Mouse (Mus musculus): ENCODE data around the gene Map4k3. TPM values are rescaled to one million over a fixed set of nuclear protein-coding genes. Genes with fewer than 3 reads are reported as not detected.
"Not testable (repeated sequence)": the region's sequence is repeated elsewhere in the genome, so short reads cannot be mapped to it uniquely, and the experiment has no call there.

The Map4k3 gene
- 10 to 100 TPM; 62.2 to 64.8 TPM for total RNA-seq (2021)
- long read RNA-seq, experiment 1, full-length matches to known transcripts = 63 of 97 reads
- long read RNA-seq, experiment 1, partial matches to known transcripts = 10 of 97 reads
- long read RNA-seq, experiment 1, other reads (novel, unspliced or antisense) = 24 of 97 reads
- long read RNA-seq, experiment 2, full-length matches to known transcripts = 40 of 61 reads
- long read RNA-seq, experiment 2, partial matches to known transcripts = 5 of 61 reads
- long read RNA-seq, experiment 2, other reads (novel, unspliced or antisense) = 16 of 61 reads

- intact Hi-C loops (cut with DNase I) = loop anchor here (5.0 kb wide), 1 partner anchor 74 kb away; no protein-coding TSS in a partner anchor
- peak; percentile 75 to 85 for DNase-seq (ENCODE audit: low spot score in 2 of 2)
Measured at GRCm38 (mm10) chr17:80728062-80728858, at the start of gene Map4k3. Gene Map4k3 (minus strand): TSS chr17:80728485.

DNA sequence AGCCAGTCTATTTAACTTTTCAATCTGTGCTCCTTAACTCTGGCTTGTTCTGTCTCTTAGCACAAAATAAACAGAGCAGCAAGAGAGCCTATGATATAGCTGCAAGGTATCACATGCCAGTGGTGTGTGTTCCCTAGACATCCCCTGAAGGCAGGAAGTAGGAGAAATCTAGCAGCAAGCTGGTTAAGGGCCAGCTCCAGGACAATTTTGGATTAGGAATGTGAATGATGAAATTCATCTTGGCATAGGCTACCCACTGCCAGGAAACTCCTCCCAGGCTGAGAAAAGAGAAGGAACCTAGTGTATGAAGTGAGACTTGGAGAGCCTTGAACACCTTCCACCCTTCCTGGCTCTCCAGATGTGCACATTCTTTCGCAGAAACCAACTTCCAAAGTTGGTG, 49.3 kb upstream of the Map4k3 start:
- no peak for DNase-seq (ENCODE audit: low spot score in 2 of 2)
- intact Hi-C loops (cut with DNase I) = loop anchor here (10.0 kb wide), 1 partner anchor 167 kb away; the partner anchor contains the start of gene Tmem178

GRCm38 (mm10) chr17:80775178-80775788, 47.0 kb upstream of the Map4k3 start:
- intact Hi-C loops (cut with DNase I) = loop anchor here (10.0 kb wide), 1 partner anchor 170 kb away; the partner anchor contains the start of gene Tmem178
- peak in 1 of 2 experiments; percentile 38 for DNase-seq (ENCODE audit: low spot score in 2 of 2)

DNA sequence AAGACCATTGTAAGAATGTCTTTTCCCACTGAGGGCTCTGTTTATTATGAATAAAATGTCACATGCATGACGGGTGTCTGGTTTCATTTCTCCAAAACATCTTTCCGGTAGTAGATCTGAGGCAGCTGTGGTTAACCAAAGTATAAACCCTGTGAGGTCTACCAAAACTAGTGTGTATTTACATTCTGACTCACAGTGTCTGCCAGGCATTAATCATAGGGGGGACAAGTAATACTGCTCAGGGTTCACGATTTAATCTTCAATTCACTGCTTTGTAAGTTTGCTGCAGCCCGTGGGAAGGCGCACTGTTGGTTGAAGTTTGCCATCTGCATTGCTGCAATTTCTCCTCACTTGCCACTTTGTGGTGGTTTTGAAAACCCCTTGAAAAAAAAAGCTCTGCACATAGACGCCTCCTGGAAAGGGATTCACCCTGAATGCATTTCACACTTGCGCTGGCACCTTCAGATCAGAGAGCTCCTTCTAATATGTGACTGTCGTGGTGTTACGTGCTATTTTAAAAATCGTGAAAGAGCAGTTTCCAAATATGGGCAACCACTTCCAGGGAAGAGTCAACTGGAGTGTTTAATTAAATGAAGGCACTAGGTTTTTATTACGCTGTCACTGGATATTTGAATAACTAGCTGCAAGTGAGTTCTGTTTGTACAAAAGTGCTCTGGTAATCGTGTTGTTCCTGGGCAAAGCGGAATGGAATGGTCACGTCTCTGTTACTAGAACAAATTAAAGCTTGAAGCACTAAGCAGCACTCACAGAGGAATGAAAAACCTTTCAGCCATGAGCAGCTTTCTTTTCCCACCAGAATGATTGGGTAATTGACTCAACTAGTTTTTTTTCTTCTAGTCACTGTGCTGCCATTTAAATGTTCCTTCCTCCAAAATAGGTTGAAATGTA, 44.5 kb upstream of the Map4k3 start:
- peak in 1 of 2 experiments; percentile 54 for DNase-seq (ENCODE audit: low spot score in 2 of 2)
- intact Hi-C loops (cut with DNase I) = loop anchor here (10.0 kb wide), 1 partner anchor 172 kb away; the partner anchor contains the start of gene Tmem178

- intact Hi-C loops (cut with DNase I) = loop anchor here (10.0 kb wide), 1 partner anchor 175 kb away; the partner anchor contains the start of gene Tmem178
- no peak for DNase-seq (ENCODE audit: low spot score in 2 of 2)
Measured at GRCm38 (mm10) chr17:80770065-80770464, 41.8 kb upstream of the Map4k3 start.

- intact Hi-C loops (cut with DNase I) = no loop called here
- no peak for DNase-seq (ENCODE audit: low spot score in 2 of 2)
Measured at GRCm38 (mm10) chr17:80765204-80765603, 36.9 kb upstream of the Map4k3 start.

- peak in 1 of 2 experiments; percentile 55 for DNase-seq (ENCODE audit: low spot score in 2 of 2)
- intact Hi-C loops (cut with DNase I) = loop anchor here (5.0 kb wide), 1 partner anchor 39 kb away; no protein-coding TSS in a partner anchor
Measured at GRCm38 (mm10) chr17:80763065-80763681, 34.9 kb upstream of the Map4k3 start.

- intact Hi-C loops (cut with DNase I) = loop anchor here (5.0 kb wide), 1 partner anchor 40 kb away; no protein-coding TSS in a partner anchor
- no peak for DNase-seq (ENCODE audit: low spot score in 2 of 2)
Measured at GRCm38 (mm10) chr17:80762391-80763040, 34.2 kb upstream of the Map4k3 start.

DNA sequence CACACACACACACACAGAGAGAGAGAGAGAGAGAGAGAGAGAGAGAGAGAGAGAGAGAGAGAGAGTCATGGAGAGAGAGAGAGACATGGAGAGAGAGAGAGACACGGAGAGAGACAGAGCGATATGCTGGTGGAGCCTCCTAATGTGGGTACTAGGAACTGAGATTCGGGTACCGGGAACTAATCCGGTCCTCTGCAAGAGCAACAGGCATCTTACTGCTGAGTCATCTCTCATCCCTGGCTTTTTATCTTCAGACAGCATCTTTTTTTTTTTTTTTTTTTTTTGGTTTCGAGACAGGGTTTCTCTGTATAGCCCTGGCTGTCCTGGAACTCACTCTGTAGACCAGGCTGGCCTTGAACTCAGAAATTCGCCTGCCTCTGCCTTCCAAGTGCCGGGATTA, 32.9 kb upstream of the Map4k3 start:
- DNase-seq (ENCODE audit: low spot score in 2 of 2) = not testable (repeated sequence)
- intact Hi-C loops (cut with DNase I) = loop anchor here (5.0 kb wide), 1 partner anchor 41 kb away; no protein-coding TSS in a partner anchor

DNA sequence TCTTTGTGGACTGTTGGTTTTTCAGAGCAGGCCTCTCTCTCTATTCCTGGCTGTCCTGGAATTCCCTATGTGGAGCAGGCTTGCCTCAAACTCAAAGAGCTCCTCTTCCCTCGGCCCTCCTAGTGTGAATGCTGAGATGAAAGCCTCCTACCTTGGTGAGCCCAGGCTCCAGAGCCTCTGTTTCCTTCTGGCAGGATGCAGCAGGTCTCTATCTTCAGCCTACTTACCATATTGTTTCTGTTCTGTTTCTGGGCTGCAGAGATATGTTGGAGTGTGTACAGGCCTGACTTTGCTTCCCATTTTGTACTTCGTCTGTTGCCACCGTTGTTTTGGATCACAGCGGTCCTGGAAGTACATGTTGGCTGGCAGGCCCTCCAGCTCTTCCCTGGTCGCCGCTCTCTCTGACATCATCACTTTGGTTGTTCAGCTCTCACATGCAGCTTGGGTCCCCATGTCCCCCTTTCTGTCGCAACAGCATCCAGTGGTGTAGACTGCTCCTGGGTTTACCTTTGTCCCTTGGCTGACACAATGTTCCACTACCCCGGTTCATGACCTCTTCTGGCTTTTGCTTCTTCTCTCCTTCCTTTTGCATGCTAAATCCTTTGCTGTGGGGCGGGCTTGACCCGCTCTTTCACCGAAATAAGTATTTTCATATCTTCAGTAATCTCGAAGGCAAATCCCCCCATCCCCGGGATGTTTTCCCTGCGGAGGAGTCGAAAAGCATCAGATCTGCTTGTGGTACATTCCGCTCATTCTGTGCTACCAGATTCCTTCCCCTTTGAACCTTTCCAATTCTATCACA, 32.3 kb upstream of the Map4k3 start:
- DNase-seq (ENCODE audit: low spot score in 2 of 2) = peak in 1 of 2 experiments; percentile 49
- intact Hi-C loops (cut with DNase I) = loop anchor here (5.0 kb wide), 1 partner anchor 42 kb away; no protein-coding TSS in a partner anchor

- intact Hi-C loops (cut with DNase I) = no loop called here
- DNase-seq (ENCODE audit: low spot score in 2 of 2) = no peak
Measured at GRCm38 (mm10) chr17:80756043-80756442, 27.8 kb upstream of the Map4k3 start.

GRCm38 (mm10) chr17:80755076-80755871, 27.0 kb upstream of the Map4k3 start:
- DNase-seq (ENCODE audit: low spot score in 2 of 2) = no peak
- intact Hi-C loops (cut with DNase I) = no loop called here

DNA sequence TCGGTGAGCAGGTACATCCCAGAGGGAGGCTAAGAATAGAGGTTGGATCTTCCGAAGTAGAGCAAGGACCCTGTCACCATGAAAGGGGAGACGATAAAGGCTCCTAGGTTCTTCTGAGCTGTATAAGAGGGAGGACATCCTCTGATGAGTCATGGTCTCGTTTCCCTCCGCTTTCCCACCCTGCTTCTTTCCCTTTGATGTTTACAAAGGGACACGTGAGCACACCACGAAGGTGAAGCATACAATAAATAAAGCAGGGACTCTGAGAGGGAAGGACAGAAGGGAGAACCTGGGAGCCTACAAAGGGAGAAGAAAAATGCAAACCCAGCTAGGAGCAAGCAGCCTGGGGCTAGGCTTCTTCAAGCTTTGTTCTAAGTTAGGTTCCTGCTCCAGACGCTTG, 26.3 kb upstream of the Map4k3 start:
- intact Hi-C loops (cut with DNase I) = no loop called here
- DNase-seq (ENCODE audit: low spot score in 2 of 2) = no peak

DNA sequence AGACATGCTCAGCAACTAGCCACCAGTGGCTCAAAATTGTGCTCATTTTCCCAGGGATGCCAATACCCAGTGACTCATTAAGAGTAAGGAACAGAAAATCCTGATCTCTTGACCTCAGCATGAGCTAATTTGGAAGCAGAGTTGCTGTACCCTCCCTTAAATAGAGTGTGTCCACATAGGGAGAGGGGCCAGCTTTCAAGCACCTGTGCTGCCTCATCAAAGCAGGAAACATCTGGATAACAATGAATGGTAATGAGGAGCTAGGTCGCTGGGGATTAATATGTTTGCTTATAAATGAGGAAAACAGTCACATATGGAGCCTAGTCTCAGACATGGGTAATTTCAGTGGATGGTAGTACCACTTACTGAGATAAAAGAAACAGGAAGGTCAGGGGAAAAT, 24.2 kb upstream of the Map4k3 start:
- DNase-seq (ENCODE audit: low spot score in 2 of 2) = no peak
- intact Hi-C loops (cut with DNase I) = no loop called here

GRCm38 (mm10) chr17:80739421-80739820, 11.1 kb upstream of the Map4k3 start:
- DNase-seq (ENCODE audit: low spot score in 2 of 2) = no peak
- intact Hi-C loops (cut with DNase I) = no loop called here

GRCm38 (mm10) chr17:80734700-80735099, 6.4 kb upstream of the Map4k3 start:
- intact Hi-C loops (cut with DNase I) = no loop called here
- no peak for DNase-seq (ENCODE audit: low spot score in 2 of 2)

All from left cerebral cortex, postnatal 14 days (tissue).